Mouse (Mus musculus) CD4-positive helper T cell, adult 2 months (primary cell): ENCODE results near the gene 1700024P04Rik.

Experiments used
- DNase-seq: peaks from one replicate; pipeline ENCODE4 v3.0.0-alpha.2; 2012; ENCODE audit warnings: low read depth, missing footprints, low spot score

Gene 1700024P04Rik

DNA sequence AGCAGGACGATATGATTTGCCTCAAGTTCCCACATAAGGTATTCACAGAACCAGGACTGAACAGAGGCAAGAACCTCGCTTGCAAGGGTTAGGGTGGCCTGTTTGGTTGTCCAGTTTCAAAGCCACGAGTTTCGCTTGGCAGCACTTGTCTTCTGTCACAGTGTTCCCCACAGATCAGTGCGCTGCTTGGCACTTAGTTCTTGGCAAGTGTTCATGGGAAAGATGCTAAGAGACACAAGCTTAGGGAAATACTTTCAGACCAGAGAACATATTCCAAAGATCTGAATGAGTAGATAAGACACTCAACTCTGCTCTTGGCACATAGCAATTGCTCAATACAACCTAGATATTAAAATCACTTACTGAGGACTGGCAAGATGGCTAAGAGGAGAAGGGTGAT is 17.8 kb downstream of the 1700024P04Rik start:
- no peak for DNase-seq

DNA sequence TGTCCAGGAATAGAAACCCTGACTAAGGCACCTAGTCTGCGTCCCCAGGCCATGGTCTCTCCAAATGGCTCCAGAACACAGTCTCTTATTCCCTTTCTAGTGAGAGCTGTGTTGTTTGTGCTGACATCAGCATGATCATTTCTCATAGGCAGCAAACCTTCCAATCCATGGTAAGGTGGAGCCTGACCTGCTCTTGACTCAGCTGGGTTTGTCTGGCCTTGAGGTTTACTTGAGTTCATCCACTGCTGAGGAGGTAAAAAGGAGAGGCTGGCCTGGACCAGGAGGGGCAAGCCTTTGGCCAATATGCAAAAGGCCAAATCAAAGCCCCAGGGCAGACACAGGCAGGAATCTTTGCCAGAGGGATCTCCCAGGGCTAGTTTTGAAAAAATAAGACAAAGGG is 20.8 kb downstream of the 1700024P04Rik start:
- DNase-seq, result no peak

DNA sequence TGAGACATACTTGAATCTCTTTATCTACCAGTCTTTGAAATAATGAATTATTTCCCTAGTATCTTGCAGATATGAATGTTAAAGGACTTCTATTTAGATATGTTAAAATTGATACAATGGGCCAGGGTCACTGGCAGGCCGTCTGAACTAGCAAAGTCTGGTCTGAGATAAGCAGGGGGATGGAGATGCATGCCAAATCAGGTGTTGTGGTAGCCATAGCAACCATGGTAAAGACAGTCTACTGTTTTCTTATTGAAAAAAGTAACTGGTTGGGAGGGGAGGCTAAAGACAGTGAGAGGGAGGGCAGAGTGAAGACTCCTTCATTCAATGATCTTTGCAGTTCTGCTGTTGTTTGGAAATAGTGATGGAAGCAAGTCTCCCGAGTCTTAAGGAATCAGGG is 26.2 kb downstream of the 1700024P04Rik start:
- no peak for DNase-seq

DNA sequence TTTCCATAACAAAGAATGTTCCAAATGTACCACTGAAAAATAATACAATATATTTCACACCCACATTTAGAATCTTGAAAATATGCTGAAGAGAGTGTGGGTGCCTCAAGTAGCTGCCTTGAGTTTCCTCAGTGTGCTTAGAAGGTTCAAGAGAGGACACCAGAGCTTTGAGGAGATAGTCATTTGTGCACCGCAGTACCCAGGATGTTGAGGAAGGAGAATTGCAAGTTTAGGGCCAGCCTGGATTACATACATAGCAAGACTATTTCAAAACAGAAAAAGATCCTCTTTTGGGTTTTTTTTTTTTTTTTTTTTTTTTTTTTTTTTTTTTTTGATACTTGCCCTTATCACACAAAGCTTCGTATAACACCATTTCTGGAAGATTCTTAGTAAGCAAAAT is 28.2 kb downstream of the 1700024P04Rik start:
- no peak for DNase-seq

DNA sequence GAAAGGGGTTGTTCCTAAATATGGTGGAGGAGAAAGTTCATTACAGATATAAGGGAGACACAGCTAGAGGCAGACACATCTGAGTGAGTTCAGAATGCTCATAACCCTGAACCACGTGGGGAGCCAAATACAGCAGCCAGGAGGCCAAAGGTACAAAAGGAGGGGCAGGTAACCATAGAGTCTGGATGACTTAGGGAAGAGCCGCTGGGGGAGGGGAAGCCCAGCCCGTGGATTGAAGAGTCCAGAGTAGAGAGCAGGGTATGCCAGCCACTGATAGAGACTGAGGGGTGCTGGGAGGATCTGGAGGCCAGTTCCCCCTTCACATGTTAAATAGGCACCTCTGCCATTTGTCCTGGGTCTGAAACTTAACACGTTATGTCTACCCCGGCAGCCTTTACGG is 28.7 kb downstream of the 1700024P04Rik start:
- no peak for DNase-seq

DNA sequence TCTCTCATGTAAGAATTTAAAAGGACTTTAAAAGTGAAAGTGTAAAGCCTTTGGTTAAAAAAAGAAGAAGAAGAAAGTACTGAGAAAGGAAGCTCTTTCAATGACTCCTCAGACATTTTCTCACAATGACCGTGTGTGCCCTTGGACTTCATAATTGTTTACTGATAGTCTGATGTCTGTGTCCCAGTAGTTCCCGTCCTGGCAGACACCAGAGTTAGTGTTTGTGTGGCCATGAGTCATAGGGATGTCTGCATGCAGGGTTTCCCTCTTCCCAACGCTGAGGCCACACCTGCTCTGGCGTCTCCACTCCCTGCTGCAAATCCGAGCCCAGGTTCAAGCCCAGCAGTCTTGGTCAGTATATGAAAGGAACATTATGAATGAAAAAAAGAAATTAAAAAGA is 29.1 kb downstream of the 1700024P04Rik start:
- DNase-seq, result no peak

DNA sequence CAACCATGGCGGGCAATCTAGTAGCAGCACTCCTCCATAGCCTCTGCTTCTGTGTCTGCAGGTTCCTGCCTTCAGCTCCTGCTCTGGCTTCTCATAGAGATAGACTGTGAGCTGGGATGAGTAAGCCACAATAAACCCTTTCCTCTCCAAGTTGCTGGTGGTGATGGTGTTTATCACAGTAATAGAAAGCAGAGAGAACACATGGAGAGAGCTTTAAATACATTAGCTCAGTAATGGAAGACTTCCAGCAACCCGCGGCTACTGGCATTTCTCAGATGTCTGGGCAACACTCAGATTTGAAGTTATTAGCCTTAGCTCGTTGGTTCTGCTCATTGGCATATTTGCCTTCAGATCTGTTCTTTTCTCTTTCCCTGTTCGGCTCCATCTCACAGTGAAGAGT is 30.5 kb downstream of the 1700024P04Rik start:
- DNase-seq, result no peak

DNA sequence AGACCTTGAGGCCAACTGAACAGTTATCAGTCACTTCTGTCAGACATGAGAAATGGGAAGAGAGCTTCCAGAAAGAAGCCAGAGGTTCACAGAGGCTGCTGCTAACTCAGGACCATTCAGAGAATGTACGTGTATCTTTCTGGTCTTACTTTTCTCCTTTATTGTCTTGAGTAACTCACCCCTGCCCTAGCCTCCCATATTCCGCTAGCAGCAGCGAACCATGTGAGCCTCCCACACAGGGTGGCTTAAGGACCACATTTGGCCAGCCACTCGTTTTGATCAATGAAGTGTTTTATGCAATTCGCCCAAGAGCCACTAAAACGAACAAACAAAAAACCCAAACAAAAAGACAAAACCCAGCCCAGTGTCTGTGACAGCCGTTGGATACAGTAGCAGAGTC is 32.4 kb downstream of the 1700024P04Rik start:
- no peak for DNase-seq

DNA sequence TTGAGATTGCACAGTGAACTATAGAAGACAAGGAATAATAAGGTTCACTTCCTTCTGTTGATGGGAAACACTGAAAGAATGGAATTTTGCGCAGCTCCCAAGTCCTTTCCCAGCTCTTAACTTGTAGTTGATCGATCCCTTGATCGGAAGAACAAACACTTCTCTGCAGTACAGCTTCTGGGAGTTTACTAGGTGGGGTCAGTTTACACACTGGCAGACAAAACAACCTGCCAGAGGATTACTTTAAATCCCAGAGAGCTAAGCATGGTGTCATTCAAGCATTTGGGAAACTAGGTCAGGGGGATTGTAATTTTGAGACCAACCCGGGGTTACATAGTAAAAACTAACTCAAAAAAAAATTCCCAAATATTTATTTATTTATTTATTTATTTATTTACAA is 36.2 kb downstream of the 1700024P04Rik start:
- DNase-seq, result no peak

DNA sequence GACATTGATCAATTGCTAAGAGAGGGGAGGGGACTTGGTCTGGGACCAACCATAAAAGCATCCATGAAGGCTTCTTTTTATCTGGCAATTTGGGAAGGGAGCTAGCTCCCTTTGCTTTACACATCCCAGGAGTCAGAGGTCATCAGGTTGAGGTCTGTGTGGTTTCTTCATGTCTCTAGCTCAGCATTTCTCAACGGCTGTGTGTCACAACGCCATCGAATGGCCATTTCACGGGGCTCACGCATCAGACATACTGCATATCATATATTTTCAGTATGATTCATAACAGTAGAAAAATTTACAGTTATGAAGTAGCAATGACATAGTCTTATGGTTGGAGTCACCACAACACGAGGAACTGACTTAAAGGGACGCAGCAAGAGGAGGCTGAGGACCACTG is 37.9 kb downstream of the 1700024P04Rik start:
- no peak for DNase-seq

DNA sequence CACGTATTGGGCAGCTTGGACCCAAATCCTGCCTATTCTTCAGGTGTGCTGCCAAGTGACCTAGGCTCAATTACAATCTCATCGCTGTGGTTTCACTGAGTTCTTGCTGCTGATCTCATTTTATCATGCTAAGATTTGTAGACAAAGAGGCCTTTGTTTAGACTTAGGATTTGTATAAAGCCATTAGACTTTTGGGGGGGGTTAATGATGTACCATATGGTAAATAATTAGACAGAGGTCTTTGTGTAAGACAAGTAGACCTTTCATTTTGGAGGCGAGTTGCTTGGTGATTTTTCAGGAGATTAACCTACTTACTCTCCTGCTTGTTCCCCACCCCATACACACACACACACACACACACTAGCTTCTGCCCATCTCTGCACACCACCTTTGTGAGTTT is 38.5 kb downstream of the 1700024P04Rik start:
- DNase-seq, result no peak

DNA sequence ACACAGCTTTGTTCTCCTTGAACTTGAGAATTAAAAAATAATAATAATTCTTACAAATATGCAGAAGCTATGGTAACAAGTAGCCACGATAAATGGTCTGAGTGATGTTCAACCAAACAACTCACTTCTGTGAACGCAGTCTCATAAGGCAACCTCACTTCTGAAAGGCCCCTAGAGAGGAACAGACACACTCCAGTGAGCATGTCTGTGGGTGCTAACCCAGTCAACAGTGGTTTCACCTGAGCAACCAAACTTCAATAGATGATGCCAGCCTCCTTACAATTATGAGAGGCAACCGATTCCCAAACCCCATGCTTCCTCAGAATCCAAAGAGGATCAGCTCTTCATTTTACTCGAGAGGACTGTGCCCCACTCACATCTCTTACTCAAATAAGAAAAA is 39.0 kb downstream of the 1700024P04Rik start:
- DNase-seq, result no peak

DNA sequence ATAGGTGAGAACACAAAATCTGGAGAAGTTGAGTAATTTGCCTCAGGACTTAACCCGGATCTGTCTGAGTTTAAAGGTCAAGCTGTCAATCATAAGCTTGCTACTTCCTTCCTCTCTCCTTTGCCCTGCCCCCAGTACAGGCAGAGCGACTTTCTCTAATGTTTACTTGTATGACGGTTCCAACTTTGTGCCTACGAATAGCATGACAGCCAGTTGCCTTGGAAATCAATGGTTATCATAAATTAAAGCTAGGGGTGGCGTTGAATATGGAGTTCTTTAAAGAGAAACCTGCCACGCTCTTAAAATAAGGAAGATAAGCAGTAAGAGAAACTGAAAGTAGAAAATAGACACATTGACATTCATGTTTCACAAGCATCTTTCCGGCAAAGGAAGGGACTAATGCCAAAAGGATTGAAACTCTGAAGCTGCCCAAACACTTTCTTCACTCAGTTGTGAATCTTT is 39.7 kb downstream of the 1700024P04Rik start:
- peak; percentile 78 for DNase-seq

DNA sequence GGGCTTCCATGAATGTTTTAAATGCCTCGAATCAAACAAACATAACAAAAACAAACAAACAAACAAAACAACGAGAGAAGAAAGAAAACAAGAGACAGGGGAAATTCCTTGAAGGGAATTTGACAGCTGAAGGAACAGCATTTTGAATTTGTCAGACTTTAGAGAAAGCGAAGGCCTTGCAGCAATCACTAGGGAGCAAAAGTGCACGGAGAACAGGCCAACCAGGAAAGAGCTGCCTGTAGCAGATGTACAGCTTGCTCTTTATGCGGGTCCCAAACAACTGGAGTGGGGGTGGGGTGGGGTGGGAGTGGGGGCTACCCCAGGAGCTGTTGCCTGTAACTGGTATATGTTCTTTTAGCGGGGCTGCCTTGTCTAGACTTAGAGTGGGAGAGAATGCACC is 42.0 kb downstream of the 1700024P04Rik start:
- no peak for DNase-seq

DNA sequence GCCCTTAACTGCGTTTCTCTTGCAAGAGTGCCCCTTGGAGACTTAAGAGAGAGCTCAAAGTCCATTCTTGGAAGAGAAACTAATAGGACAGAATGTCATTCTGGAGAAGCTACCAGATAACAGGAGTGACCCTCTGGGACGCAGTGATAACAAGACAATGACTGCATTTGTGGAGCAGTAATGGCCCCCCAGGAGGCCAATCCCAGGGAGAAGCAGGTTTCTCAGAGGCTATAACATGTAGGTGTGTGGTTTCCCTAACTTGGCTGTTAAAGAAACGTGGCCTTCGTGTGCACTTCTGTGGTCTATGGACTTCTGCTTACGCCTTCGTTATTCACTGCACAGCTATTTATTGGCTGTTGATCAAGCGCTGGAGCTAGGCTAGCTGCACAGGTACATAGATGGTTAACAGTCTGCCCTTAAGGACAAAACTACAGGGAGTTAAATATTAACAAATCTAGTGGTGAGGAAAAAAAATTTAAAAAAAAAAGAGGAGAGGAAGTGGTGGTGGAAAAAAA is 42.5 kb downstream of the 1700024P04Rik start:
- DNase-seq, result no peak

DNA sequence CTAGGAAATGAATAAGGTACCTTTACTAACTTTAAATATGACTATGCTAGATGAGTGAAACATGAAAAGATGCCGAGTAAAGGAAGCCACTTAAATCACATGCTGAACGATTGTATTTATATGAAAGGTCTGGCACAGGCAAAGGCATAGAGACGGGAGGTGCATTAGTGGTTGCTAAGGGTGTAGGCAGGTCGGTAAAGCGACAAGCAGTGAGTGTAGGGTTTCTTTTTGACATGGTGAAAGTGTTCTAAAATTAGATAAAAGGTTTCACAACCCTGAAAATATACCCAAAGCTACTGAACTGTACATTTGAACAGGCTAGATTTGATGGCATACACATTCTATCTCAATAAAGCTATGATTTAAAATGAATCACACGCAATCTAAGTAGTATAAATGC is 47.3 kb downstream of the 1700024P04Rik start:
- DNase-seq, result peak; percentile 19
